Mouse (Mus musculus) hindbrain, postnatal 0 days (tissue): ENCODE data around the gene Gpatch3. TPM values are rescaled to one million over a fixed set of nuclear protein-coding genes. Genes with fewer than 3 reads are reported as not detected.

ENCODE experiments used
- ATAC-seq: fragments of 200-750 bp; cut with Nextera tagmentation; 2 replicates; pipeline ENCODE4 v1.8.0; 2017; ENCODE audit warnings: mild to moderate bottlenecking, moderate TSS enrichment, moderate library complexity
- DNase-seq: peaks from one replicate; pipeline ENCODE4 v3.0.0-alpha.2; 2015; ENCODE audit warnings: low spot score
- H3K27ac ChIP-seq: fragments of 300-500 bp; sonication (generic); 2 replicates; pipeline ENCODE4 v1.5.1; 2014; ENCODE audit warnings: mild to moderate bottlenecking
- H3K27me3 ChIP-seq: fragments of 300-500 bp; sonication (generic); 2 replicates; pipeline ENCODE4 v1.6.1; 2014; ENCODE audit warnings: low read length, mixed read lengths; ENCODE audit not compliant: insufficient read depth
- H3K36me3 ChIP-seq: fragments of 300-500 bp; sonication (generic); 2 replicates; pipeline ENCODE4 v1.6.1; 2014; ENCODE audit warnings: low read length, mixed read lengths; ENCODE audit not compliant: insufficient read depth
- H3K4me1 ChIP-seq: fragments of 300-500 bp; sonication (generic); 2 replicates; pipeline ENCODE4 v1.6.1; 2014; ENCODE audit warnings: antibody characterized with exemption, low read length, mixed read lengths; ENCODE audit not compliant: insufficient read depth
- H3K4me2 ChIP-seq: fragments of 300-500 bp; sonication (generic); 2 replicates; pipeline ENCODE4 v1.6.1; 2014; ENCODE audit warnings: low read depth, mild to moderate bottlenecking, low read length, moderate library complexity, mixed read lengths
- H3K4me3 ChIP-seq: fragments of 300-500 bp; sonication (generic); 2 replicates; pipeline ENCODE4 v1.5.1; 2014; ENCODE audit warnings: low read length
- H3K9ac ChIP-seq: fragments of 300-500 bp; sonication (generic); replicated peaks from 2 replicates; pipeline ENCODE4 v1.6.1; 2014; ENCODE audit warnings: mild to moderate bottlenecking, low read length, moderate library complexity, mixed read lengths
- H3K9me3 ChIP-seq: fragments of 300-500 bp; sonication (generic); 2 replicates; pipeline ENCODE4 v1.6.1; 2016; ENCODE audit warnings: low read length, mixed read lengths
- CTCF ChIP-seq: IDR thresholded peaks from 2 replicates; pipeline ENCODE4 v1.5.1; 2016; ENCODE audit warnings: antibody characterized with exemption, control low read depth, low read depth
- WGBS: fragments of 180-500 bp; shearing (Covaris S2); extraction: QIAGEN DNeasy Blood & Tissue Kit; methylation state at CpG from one replicate; pipeline ENCODE4 v1.1.7; 2014; 5-methylcytosine and 5-hydroxymethylcytosine counted together
- microRNA-seq, 2 experiments: library from miRNA; unstranded; fragments of <30 nt; microRNA quantifications; one replicate each; pipeline ENCODE4; 2016
- polyA plus RNA-seq: library from polyadenylated mRNA; unstranded; fragments of >200 nt; fragmentation: Nextera tagmentation; extraction: Ambion mirVana; gene quantifications from 2 replicates; pipeline ENCODE4 v1.2.1, GENCODE M21; 2015
- total RNA-seq: library from RNA; depleted of rRNA; stranded (reverse); fragments of >200 nt; gene quantifications from 2 replicates; pipeline ENCODE4 v1.2.3, GENCODE M21; 2014; rRNA removed

Gene Gpatch3
- total and polyA plus RNA-seq, 2 experiments from 2014 or later: 6.1 to 8.3 TPM

DNA sequence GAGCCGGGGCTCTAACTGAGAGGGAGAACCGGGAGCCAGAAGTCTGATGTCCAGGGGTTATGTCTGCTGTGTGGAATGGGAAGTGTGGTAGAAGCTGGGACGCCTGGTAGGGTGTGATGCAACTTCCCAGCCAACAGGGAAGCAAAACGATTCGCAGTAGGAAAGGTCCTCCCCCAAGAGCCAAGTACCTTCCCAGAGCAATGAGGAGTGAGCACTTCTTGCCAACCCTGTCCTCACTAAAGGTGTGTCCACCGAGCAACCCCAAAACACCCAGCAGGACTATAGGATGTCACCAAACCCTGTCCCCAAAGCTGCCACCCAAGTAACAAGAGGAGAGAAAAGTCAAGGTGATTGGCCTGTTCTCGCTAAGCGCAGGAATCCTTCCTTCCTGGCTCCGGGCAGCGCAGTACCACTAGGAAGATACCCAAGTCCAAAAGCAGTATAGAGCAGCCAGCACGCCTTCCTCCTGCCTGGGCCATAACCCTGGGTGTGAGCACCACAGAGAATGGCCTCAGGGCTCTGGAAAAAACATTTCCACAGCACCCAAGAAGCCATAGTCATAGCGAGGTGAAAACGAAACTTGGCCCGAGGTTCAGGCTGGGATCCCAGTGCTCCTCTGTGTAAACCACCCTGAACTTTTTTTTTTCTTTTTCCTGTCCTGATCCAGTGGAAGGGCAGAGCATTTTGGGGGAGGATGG is 56.7 kb downstream of the Gpatch3 start:
- 82% methylated on average over 14 of the region's 14 CpGs for WGBS
- TF ChIP-seq CTCF: no peak
- 0 out of 2 replicates have a peak overlapping the region, but pooled peaks have one; percentile 90 for H3K4me3 ChIP-seq
- no peak overlapping the region for H3K27ac ChIP-seq
- H3K9me3 ChIP-seq: no peaks in the 10 kb centered on the region
- H3K4me2 ChIP-seq: peak overlapping the region; percentile 89
- H3K4me1 ChIP-seq: peaks cover 19% of the 10 kb centered on the region
- 0 out of 2 replicates have a peak overlapping the region, but pooled peaks have one; percentile 5 for H3K9ac ChIP-seq
- DNase-seq: no peak
- ATAC-seq: no peak
- H3K27me3 ChIP-seq: no peaks in the 10 kb centered on the region
- H3K36me3 ChIP-seq: no peaks in the 10 kb centered on the region

DNA sequence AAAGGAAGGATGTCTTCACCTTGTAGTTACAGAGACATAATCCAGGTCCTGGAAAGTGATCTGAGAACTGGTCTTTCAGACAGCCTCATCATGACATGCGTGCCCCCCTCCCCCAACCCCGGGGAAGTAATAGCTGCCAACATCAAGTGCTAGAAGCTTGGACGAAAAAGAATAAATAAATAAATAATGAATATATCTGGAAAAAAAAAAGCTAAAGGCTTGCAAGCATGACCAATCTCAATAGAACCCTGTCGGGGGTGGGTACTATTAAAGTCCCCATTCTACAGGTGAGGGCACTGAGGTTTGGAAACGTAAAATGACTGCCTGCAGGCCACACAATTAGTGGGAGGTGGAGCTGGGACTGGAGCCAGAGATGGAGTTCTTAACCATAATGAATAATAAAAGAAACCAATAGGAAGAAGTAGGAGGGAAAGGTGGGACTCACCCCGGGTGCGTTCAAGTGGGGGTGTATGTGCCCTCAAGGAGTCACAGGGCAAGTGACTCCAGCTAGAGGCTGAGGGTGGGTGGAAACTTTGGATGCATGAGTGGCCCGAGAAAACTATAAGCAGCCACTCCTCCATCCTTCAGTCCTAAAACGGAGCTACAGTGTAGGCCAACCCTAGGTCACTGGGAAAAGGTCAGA is 57.3 kb downstream of the Gpatch3 start:
- Histone ChIP-seq H3K4me2 (peak overlapping the region; percentile 89), H3K9ac (peak overlapping the region; percentile 91), H3K9me3 (no peaks in the 10 kb centered on the region), H3K27ac (0 out of 2 replicates have a peak overlapping the region, but pooled peaks have one; percentile 82), H3K4me1 (peaks cover 19% of the 10 kb centered on the region), H3K4me3 (peak overlapping the region; percentile 90), H3K36me3 (no peaks in the 10 kb centered on the region), H3K27me3 (no peaks in the 10 kb centered on the region)
- WGBS: 27% methylated on average over 9 of the region's 9 CpGs
- no peak for TF ChIP-seq CTCF
- DNase-seq (no peak), ATAC-seq (no peak)

DNA sequence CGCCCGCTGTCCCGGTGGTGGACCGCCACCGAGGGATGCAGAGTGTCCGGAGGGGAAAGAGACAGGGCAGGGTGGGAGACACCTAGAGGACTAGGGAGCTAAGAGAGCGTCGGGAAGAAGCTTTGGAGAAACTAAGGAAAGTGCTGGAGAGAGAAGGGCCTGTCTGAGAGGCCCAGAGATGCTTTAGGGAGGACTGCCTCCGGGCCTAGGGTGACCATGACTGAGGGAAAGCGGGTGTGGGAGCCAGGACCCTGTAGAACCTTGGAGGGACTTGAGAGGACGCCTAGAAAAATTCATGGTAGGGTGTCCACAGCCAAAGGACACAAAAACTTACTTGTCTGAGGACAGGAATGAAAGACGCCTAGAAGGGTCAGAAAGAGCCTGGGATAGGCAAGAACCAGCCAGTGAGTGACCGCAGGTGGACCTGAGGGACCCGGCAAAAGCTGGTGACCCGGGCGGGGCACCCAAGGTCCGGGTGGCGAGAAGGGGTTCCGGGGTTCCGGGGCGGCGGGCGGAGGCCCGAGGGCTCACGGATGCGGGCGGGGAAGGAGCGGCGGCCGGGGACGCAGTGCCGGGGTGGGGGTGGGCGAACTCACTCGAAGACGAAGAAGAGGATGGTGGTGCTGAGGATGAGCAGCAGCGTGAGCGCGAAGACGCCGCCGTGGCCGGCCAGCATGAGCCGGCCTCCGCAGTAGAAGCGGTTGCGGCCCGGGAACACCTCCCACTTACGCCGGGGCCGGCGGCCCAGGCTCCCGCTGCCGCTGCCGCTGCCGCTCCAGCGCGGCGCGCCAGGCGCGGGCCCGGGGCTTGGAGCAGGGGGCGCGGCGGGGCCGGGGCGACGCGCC is 58.2 kb downstream of the Gpatch3 start:
- Histone ChIP-seq H3K9ac (peak overlapping the region; percentile 91), H3K4me2 (peak overlapping the region; percentile 89), H3K27me3 (no peaks in the 10 kb centered on the region), H3K4me1 (peaks cover 19% of the 10 kb centered on the region), H3K36me3 (no peaks in the 10 kb centered on the region), H3K4me3 (peak overlapping the region; percentile 90), H3K27ac (peak overlapping the region; percentile 82), H3K9me3 (no peaks in the 10 kb centered on the region)
- ATAC-seq: peak; percentile 73
- no peak for DNase-seq
- WGBS: under 1% methylated on average over 34 of the region's 69 CpGs
- TF ChIP-seq CTCF: no peak

DNA sequence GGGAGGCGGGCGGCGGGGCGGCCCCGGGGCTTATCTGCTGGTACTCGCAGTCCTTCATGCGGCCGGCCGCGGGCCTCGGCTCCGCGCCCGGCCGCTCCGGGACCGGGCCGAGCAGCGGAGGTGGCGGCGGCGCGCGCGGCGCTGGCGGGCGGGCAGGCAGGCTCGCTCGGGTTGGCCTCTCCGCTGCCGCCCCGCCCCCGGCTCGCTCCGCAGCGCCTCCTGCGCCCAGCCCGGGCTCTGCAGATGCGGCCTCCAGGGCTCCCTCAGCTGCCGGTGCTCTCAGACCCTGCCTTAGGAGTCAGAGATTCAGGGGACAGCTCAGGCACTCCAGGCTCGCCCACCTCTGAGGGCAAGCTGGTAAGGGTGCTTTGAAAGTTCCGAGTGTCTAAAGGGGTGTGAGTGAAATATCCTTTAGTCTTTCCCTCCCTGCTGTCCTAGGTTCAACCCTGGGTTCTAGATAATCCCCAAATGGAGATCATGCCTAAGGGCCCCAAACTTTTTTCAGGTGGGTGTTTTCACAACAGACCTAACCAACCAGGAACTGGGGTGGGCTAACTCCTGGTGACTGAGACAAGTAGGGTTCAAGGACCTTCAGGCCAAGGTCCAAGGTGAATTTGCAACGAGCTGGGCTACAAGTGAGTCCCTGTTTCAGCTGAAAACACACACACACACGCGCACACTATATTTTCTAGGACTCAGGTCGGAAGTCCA is 58.9 kb downstream of the Gpatch3 start:
- DNase-seq (peak; percentile 91), ATAC-seq (peak; percentile 92)
- peak overlapping the region; percentile 90 for H3K4me3 ChIP-seq
- no peaks in the 10 kb centered on the region for H3K9me3 ChIP-seq
- peak; percentile 61 for TF ChIP-seq CTCF
- peaks cover 19% of the 10 kb centered on the region for H3K4me1 ChIP-seq
- no peaks in the 10 kb centered on the region for H3K27me3 ChIP-seq
- peak overlapping the region; percentile 91 for H3K9ac ChIP-seq
- peak overlapping the region; percentile 89 for H3K4me2 ChIP-seq
- H3K27ac ChIP-seq: peak overlapping the region; percentile 82
- H3K36me3 ChIP-seq: no peaks in the 10 kb centered on the region
- WGBS: 20% methylated on average over 19 of the region's 47 CpGs

Small RNAs within 50 kb of the gene (microRNA-seq; reads per million reads assigned to microRNA genes)
- gene Gm23158: 0 reads per million in 2 experiments

Other genes starting within 250 kb of the Gpatch3 start
- gene Wdtc1, start 221.3 kb upstream of the Gpatch3 start, total RNA-seq: 47.7 and 51.9 TPM in 2 replicates
- 12.8 and 14.9 TPM in 2 replicates for gene Wdtc1, start 221.3 kb upstream of the Gpatch3 start, polyA plus RNA-seq
- 21.2 and 21.7 TPM in 2 replicates for gene Slc9a1, start 205.0 kb upstream of the Gpatch3 start, total RNA-seq
- 8.2 and 10.1 TPM in 2 replicates for gene Slc9a1, start 205.0 kb upstream of the Gpatch3 start, polyA plus RNA-seq
- 1.3 and 3.6 TPM in 2 replicates for gene Tent5b, start 94.6 kb upstream of the Gpatch3 start, total RNA-seq
- 0.49 and 0.55 TPM in 2 replicates for gene Tent5b, start 94.6 kb upstream of the Gpatch3 start, polyA plus RNA-seq
- 48.1 and 54.5 TPM in 2 replicates for gene Trnp1, start 76.2 kb upstream of the Gpatch3 start, total RNA-seq
- gene Trnp1, start 76.2 kb upstream of the Gpatch3 start, polyA plus RNA-seq: 20.9 and 22.0 TPM in 2 replicates
- gene Kdf1, start 55.8 kb upstream of the Gpatch3 start, total RNA-seq: 0.11 and 0.26 TPM in 2 replicates
- gene Kdf1, start 55.8 kb upstream of the Gpatch3 start, polyA plus RNA-seq: 0.53 and 0.60 TPM in 2 replicates
- 54.1 and 70.4 TPM in 2 replicates for gene Nudc, start 28.7 kb upstream of the Gpatch3 start, total RNA-seq
- gene Nudc, start 28.7 kb upstream of the Gpatch3 start, polyA plus RNA-seq: 265 and 272 TPM in 2 replicates
- gene Nr0b2, start 21.4 kb upstream of the Gpatch3 start, total RNA-seq: 0.47 TPM in 1 of 2 replicates, not detected in the other
- 0.21 and 0.26 TPM in 2 replicates for gene Nr0b2, start 21.4 kb upstream of the Gpatch3 start, polyA plus RNA-seq
- gene Gpn2, start 9.6 kb downstream of the Gpatch3 start, total RNA-seq: 20.0 and 32.2 TPM in 2 replicates
- gene Gpn2, start 9.6 kb downstream of the Gpatch3 start, polyA plus RNA-seq: 16.9 and 18.6 TPM in 2 replicates
- gene Sfn, start 27.4 kb downstream of the Gpatch3 start, total RNA-seq: 1.1 and 2.8 TPM in 2 replicates
- gene Sfn, start 27.4 kb downstream of the Gpatch3 start, polyA plus RNA-seq: 1.2 and 1.4 TPM in 2 replicates
- 17.4 and 22.6 TPM in 2 replicates for gene Zdhhc18, start 75.4 kb downstream of the Gpatch3 start, total RNA-seq
- gene Zdhhc18, start 75.4 kb downstream of the Gpatch3 start, polyA plus RNA-seq: 8.2 and 10.2 TPM in 2 replicates
- gene Pigv, start 97.9 kb downstream of the Gpatch3 start, total RNA-seq: 11.3 and 13.4 TPM in 2 replicates
- 13.0 and 14.0 TPM in 2 replicates for gene Pigv, start 97.9 kb downstream of the Gpatch3 start, polyA plus RNA-seq
- 54.1 and 59.1 TPM in 2 replicates for gene Arid1a, start 182.0 kb downstream of the Gpatch3 start, total RNA-seq
- 17.6 and 17.7 TPM in 2 replicates for gene Arid1a, start 182.0 kb downstream of the Gpatch3 start, polyA plus RNA-seq